Mouse (Mus musculus) heart, embryonic 13.5 days (tissue): ENCODE data around the gene Tead3. TPM values are rescaled to one million over a fixed set of nuclear protein-coding genes. Genes with fewer than 3 reads are reported as not detected.
"Not testable (repeated sequence)": the region's sequence is repeated elsewhere in the genome, so short reads cannot be mapped to it uniquely, and the experiment has no call there.

Source experiments
- ATAC-seq: fragments of 200-750 bp; cut with Nextera tagmentation; 2 replicates; pipeline ENCODE4 v1.8.0; 2017; ENCODE audit warnings: moderate TSS enrichment; ENCODE audit not compliant: insufficient number of reproducible peaks, low FRiP score, low TSS enrichment; ENCODE audit errors: extremely low read depth
- H3K27ac ChIP-seq: fragments of 300-500 bp; sonication (generic); replicated peaks from 2 replicates; pipeline ENCODE4 v1.5.1; 2015; ENCODE audit warnings: moderate library complexity, mild to moderate bottlenecking, inconsistent platforms
- H3K27me3 ChIP-seq: fragments of 300-500 bp; sonication (generic); replicated peaks from 2 replicates; pipeline ENCODE4 v1.6.1; 2015; ENCODE audit warnings: mild to moderate bottlenecking, inconsistent platforms
- H3K36me3 ChIP-seq: fragments of 300-500 bp; sonication (generic); 2 replicates; pipeline ENCODE4 v1.6.1; 2015; ENCODE audit warnings: mild to moderate bottlenecking, inconsistent platforms
- H3K4me1 ChIP-seq: fragments of 300-500 bp; sonication (generic); 2 replicates; pipeline ENCODE4 v1.6.1; 2015; ENCODE audit warnings: inconsistent platforms
- H3K4me2 ChIP-seq: fragments of 300-500 bp; sonication (generic); 2 replicates; pipeline ENCODE4 v1.6.1; 2015; ENCODE audit warnings: inconsistent platforms, mild to moderate bottlenecking, moderate library complexity
- H3K4me3 ChIP-seq: fragments of 300-500 bp; sonication (generic); 2 replicates; pipeline ENCODE4 v1.5.1; 2015; ENCODE audit warnings: moderate library complexity, mild to moderate bottlenecking, inconsistent platforms
- H3K9ac ChIP-seq: fragments of 300-500 bp; sonication (generic); 2 replicates; pipeline ENCODE4 v1.6.1; 2015; ENCODE audit warnings: inconsistent platforms, mild to moderate bottlenecking, moderate library complexity
- H3K9me3 ChIP-seq: fragments of 300-500 bp; sonication (generic); 2 replicates; pipeline ENCODE4 v1.6.1; 2016; ENCODE audit warnings: inconsistent platforms
- WGBS: fragments of 180-500 bp; shearing (Covaris S2); methylation state at CpG from one replicate; pipeline ENCODE4 v1.1.7; 2015; ENCODE audit warnings: mixed read lengths; 5-methylcytosine and 5-hydroxymethylcytosine counted together
- polyA plus RNA-seq: library from polyadenylated mRNA; unstranded; fragments of >200 nt; fragmentation: Nextera tagmentation; extraction: Ambion mirVana; gene quantifications from 2 replicates; pipeline ENCODE4 v1.2.1, GENCODE M21; 2015

The Tead3 gene
- polyA plus RNA-seq, 1 experiment from 2014 or later, result 7.3 TPM

GRCm38 (mm10) chr17:28358576-28359261, 8.1 kb upstream of the Tead3 start:
- peaks cover 78% of the 10 kb centered on the region for H3K27me3 ChIP-seq
- H3K4me1 ChIP-seq, result peaks cover 33% of the 10 kb centered on the region
- WGBS, result 16% methylated on average over 20 of the region's 24 CpGs
- H3K9me3 ChIP-seq, H3K27ac ChIP-seq, H3K4me3 ChIP-seq, ATAC-seq, H3K9ac ChIP-seq, H3K36me3 ChIP-seq: not testable (repeated sequence)
- 0 out of 2 replicates have a peak overlapping the region, but pooled peaks have one; percentile 18 for H3K4me2 ChIP-seq

DNA sequence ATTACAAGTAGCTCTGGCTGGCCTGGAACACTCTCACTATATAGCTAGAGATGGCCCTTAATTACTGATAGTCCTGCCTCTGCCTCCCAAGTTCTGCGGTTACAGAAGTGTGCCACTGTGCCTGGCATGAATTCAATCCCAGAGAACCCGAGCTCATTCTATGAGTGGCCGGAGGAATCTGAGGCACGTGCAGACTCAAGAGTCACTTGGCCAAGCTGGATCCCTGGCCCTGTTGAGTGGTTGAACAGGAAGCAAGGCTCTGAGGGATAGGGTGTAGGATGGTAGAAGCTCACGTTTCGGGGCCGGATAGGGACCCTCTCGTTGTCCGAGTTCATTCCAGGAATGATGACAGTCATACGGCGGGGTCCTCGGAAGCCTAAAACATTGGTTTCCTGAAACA, 5.3 kb upstream of the Tead3 start:
- peaks cover 73% of the 10 kb centered on the region for H3K27me3 ChIP-seq
- ATAC-seq, result no peak

GRCm38 (mm10) chr17:28352018-28352417, 1.4 kb upstream of the Tead3 start:
- 29% methylated on average over 11 of the region's 11 CpGs for WGBS
- no peaks in the 10 kb centered on the region for H3K9me3 ChIP-seq
- H3K27ac ChIP-seq, result no peak overlapping the region
- peaks cover 35% of the 10 kb centered on the region for H3K27me3 ChIP-seq
- no peaks in the 10 kb centered on the region for H3K36me3 ChIP-seq
- peak overlapping the region; percentile 91 for H3K4me2 ChIP-seq
- peaks cover 46% of the 10 kb centered on the region for H3K4me1 ChIP-seq
- no peak overlapping the region; the same call in 1 of the 2 replicates for H3K9ac ChIP-seq
- ATAC-seq, result no peak
- H3K4me3 ChIP-seq, result peak overlapping the region; percentile 89; the same call in 1 of the 2 replicates

More for the DNA sequence above, 5.3 kb upstream of the Tead3 start:
- Histone ChIP-seq H3K9ac (no peak overlapping the region), H3K4me3 (no peak overlapping the region), H3K4me2 (no peak overlapping the region), H3K36me3 (no peaks in the 10 kb centered on the region), H3K9me3 (0 out of 2 replicates have a peak, but pooled peaks cover 3% of the 10 kb centered on the region), H3K27ac (no peak overlapping the region), H3K4me1 (peaks cover 26% of the 10 kb centered on the region)
- WGBS, result 71% methylated on average over 12 of the region's 12 CpGs

DNA sequence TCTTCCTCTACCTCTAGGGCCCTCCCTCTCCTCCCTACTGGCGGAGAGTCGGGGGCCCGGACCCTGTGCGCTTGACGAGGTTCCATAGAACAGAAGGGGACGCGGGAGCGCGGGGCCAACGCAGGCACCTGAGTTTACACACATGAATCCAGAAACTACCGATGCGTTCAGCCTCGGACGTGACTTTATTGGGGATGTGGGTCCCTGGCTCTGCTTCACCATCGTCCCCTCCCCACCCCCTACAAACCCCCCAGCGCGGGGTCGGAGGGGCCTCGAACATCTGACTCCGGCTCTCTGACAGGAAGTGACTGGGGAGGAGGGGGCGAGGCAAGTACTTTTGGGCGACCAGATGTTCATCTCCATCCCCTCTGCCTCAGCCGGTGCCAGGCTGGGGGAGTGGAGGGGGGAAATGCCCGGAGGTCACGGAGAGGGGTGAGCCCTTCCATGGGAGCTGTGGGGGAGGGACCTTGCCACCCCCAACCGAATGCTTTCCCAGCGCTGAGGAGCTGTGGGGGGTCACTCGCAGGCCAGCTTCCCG, 805 bp upstream of the Tead3 start:
- H3K4me3 ChIP-seq, result peak overlapping the region; percentile 89
- 2% methylated on average over 29 of the region's 29 CpGs for WGBS

GRCm38 (mm10) chr17:28349901-28350465, 634 bp downstream of the Tead3 start:
- Histone ChIP-seq H3K4me1 (peaks cover 53% of the 10 kb centered on the region), H3K4me2 (peak overlapping the region; percentile 91), H3K9me3 (no peaks in the 10 kb centered on the region), H3K36me3 (no peaks in the 10 kb centered on the region), H3K4me3 (peak overlapping the region; percentile 89), H3K27me3 (peaks cover 28% of the 10 kb centered on the region), H3K27ac (peak overlapping the region; percentile 96), H3K9ac (peak overlapping the region; percentile 97)
- under 1% methylated on average over 52 of the region's 54 CpGs for WGBS
- peak; percentile 47 for ATAC-seq

More for the DNA sequence above, 805 bp upstream of the Tead3 start:
- peak overlapping the region; percentile 97 for H3K9ac ChIP-seq
- no peaks in the 10 kb centered on the region for H3K9me3 ChIP-seq
- H3K4me1 ChIP-seq, result peaks cover 50% of the 10 kb centered on the region
- peaks cover 33% of the 10 kb centered on the region for H3K27me3 ChIP-seq
- no peaks in the 10 kb centered on the region for H3K36me3 ChIP-seq
- peak overlapping the region; percentile 91 for H3K4me2 ChIP-seq
- peak overlapping the region; percentile 96 for H3K27ac ChIP-seq
- ATAC-seq, result no peak

DNA sequence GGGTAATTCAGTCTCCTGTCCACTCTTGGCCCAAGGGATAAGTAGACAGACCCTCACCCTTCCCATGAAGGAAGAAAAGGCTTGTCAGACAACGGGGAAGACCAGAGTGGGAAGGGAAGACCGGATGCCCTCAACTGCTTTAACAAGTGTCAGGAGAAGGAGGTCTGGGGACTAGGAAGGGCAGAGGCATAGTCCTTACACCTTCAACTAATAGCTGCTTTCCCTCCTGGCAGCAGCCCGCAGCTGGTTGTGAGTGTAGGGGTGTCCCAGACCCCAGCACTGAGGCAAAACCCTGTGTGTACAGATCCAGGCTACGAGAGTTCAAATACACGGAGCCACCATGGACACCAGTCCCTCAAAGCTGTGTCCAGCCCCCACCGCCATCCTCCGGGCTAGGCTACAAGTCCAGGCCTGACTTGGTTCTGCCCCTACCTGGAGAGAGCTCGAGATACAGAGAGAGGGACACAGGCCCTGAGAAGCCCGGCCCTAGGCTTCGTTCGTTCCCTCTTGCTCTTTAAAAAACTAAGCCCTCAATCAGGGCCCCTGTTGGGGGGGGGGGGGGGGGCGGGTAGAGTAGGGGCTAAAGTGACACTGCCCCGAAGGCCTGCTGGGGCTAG, 1.2 kb downstream of the Tead3 start:
- H3K9ac ChIP-seq, result peak overlapping the region; percentile 97
- peaks cover 23% of the 10 kb centered on the region for H3K27me3 ChIP-seq
- no peaks in the 10 kb centered on the region for H3K9me3 ChIP-seq
- peaks cover 59% of the 10 kb centered on the region for H3K4me1 ChIP-seq
- H3K4me2 ChIP-seq, result peak overlapping the region; percentile 91
- H3K36me3 ChIP-seq, result no peaks in the 10 kb centered on the region
- peak overlapping the region; percentile 89 for H3K4me3 ChIP-seq
- H3K27ac ChIP-seq, result peak overlapping the region; percentile 96
- no peak for ATAC-seq
- 12% methylated on average over 13 of the region's 13 CpGs for WGBS

GRCm38 (mm10) chr17:28348211-28348610, 2.4 kb downstream of the Tead3 start:
- Histone ChIP-seq H3K27ac (peak overlapping the region; percentile 39), H3K36me3 (no peaks in the 10 kb centered on the region), H3K9ac (peak overlapping the region; percentile 97), H3K27me3 (peaks cover 17% of the 10 kb centered on the region), H3K4me1 (peaks cover 71% of the 10 kb centered on the region), H3K4me3 (peak overlapping the region; percentile 89), H3K4me2 (peak overlapping the region; percentile 91), H3K9me3 (no peaks in the 10 kb centered on the region)
- no peak for ATAC-seq
- WGBS, result 39% methylated on average over 6 of the region's 6 CpGs

- H3K27me3 ChIP-seq, result peaks cover 8% of the 10 kb centered on the region
- no peaks in the 10 kb centered on the region for H3K36me3 ChIP-seq
- peaks cover 79% of the 10 kb centered on the region for H3K4me1 ChIP-seq
- no peaks in the 10 kb centered on the region for H3K9me3 ChIP-seq
- H3K4me2 ChIP-seq, result peak overlapping the region; percentile 91; the same call in 1 of the 2 replicates
- H3K9ac ChIP-seq, result peak overlapping the region; percentile 28; the same call in 1 of the 2 replicates
- WGBS, result 83% methylated on average over 10 of the region's 10 CpGs
- H3K27ac ChIP-seq, result no peak overlapping the region
- no peak for ATAC-seq
- H3K4me3 ChIP-seq, result no peak overlapping the region
Measured at GRCm38 (mm10) chr17:28347327-28347726, 3.3 kb downstream of the Tead3 start.

GRCm38 (mm10) chr17:28345882-28346281, 4.7 kb downstream of the Tead3 start:
- no peak for ATAC-seq
- peak overlapping the region; percentile 59 for H3K4me2 ChIP-seq
- H3K27me3 ChIP-seq, result no peaks in the 10 kb centered on the region
- peak overlapping the region; percentile 89 for H3K27ac ChIP-seq
- H3K36me3 ChIP-seq, result no peaks in the 10 kb centered on the region
- H3K9me3 ChIP-seq, result no peaks in the 10 kb centered on the region
- H3K4me3 ChIP-seq, result peak overlapping the region; percentile 30
- WGBS, result 10% methylated on average over 10 of the region's 10 CpGs
- H3K9ac ChIP-seq, result peak overlapping the region; percentile 77
- peaks cover 85% of the 10 kb centered on the region for H3K4me1 ChIP-seq

DNA sequence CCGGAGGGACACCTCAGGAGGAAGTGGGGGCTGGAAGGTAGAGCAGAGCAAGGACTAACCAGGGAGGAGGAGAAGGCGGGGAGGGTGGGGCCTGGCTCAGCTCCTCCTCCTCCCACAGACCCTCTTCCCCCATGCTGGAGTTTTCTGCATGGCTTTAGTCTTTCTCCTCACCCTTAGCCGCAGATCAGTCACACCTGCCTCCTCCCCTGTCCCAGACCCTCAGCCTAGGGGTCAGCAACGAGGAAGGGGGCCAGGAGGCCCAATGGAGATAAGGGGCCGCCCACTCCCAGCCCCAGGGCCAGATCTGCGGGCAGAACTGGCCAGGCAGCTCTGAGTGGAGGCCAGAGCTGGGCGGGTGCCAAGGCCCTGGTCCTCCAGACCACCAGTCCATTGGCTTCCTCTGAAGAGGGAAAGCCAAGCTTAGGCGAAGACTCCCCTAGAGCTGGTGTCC, 5.3 kb downstream of the Tead3 start:
- Histone ChIP-seq H3K9ac (peak overlapping the region; percentile 77), H3K36me3 (peaks cover under 1% of the 10 kb centered on the region; the same call in 1 of the 2 replicates), H3K9me3 (no peaks in the 10 kb centered on the region), H3K27me3 (no peaks in the 10 kb centered on the region), H3K4me3 (peak overlapping the region; percentile 30), H3K4me2 (peak overlapping the region; percentile 59), H3K27ac (peak overlapping the region; percentile 89), H3K4me1 (peaks cover 90% of the 10 kb centered on the region)
- WGBS, result 1% methylated on average over 8 of the region's 8 CpGs
- no peak for ATAC-seq

- H3K9me3 ChIP-seq, result no peaks in the 10 kb centered on the region
- peaks cover 96% of the 10 kb centered on the region for H3K4me1 ChIP-seq
- peaks cover 6% of the 10 kb centered on the region for H3K36me3 ChIP-seq
- no peak overlapping the region; the same call in 1 of the 2 replicates for H3K4me3 ChIP-seq
- no peaks in the 10 kb centered on the region for H3K27me3 ChIP-seq
- H3K4me2 ChIP-seq, result peak overlapping the region; percentile 59
- peak overlapping the region; percentile 89 for H3K27ac ChIP-seq
- H3K9ac ChIP-seq, result peak overlapping the region; percentile 77
- no peak for ATAC-seq
- WGBS, result 40% methylated on average over 3 of the region's 3 CpGs
Measured at GRCm38 (mm10) chr17:28344670-28345069, 5.9 kb downstream of the Tead3 start.
